Mouse (Mus musculus): ENCODE data around the gene Gm28047. TPM values are rescaled to one million over a fixed set of nuclear protein-coding genes. Genes with fewer than 3 reads are reported as not detected.
"Not testable (repeated sequence)": the region's sequence is repeated elsewhere in the genome, so short reads cannot be mapped to it uniquely, and the experiment has no call there.

Gene Gm28047
- not detected in 2 replicates for polyA plus RNA-seq (2016; fragmentation: Nextera tagmentation; extraction: Ambion mirVana)

DNA sequence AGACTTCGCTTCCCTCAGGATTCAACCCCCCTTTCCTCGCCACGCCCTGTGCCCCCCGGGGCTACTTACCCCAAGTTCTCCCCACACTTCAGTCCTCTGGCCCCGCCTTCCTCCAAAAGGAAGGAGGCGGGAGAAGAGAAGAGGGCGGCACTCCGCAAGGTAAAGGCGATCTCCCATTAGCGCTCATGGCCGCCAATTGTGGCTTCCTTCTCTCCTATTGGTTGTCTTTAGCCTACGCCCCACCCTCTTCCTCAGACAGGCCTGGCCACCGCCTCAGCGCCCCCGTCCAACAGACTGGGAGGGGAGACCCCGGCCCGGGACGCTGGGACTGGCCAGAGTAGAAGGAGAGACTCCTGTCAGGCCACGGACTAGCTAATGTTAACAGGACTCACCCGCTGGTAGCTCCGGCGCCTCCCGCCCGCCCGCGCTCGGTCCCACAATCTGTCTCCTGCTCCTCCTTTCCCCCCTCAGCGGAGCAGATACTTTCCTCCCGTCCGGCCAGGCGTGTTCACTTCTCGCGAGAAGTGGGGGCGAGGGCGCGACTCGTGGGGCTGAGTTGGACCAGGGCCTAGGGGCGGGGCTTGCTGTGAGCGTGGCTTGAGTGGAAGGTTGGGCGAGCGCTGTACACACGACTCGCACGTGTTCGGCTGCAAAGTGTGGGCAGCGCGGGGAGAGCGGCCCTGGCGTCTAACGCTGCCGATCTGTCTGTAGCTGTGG is at the start of gene Gm28047, which contains the start of gene Atf7:
Gm28047 (minus strand) TSS at position 98 of the 717 bp plus-strand sequence.
Atf7 (minus strand) TSS at position 495 of the 717 bp plus-strand sequence.
- Histone ChIP-seq H3K27me3 (no peaks in the 10 kb centered on the region), H3K9me3 (no peaks in the 10 kb centered on the region), H3K4me2 (peak within 1 kb of the TSS; percentile 81), H3K4me1 (replicated peaks) (peaks cover 15% of the 10 kb centered on the region), H3K36me3 (peaks cover 7% of the 10 kb centered on the region; the same call in 1 of the 2 replicates), H3K27ac (peak within 1 kb of the TSS; percentile 98), H3K4me3 (replicated peaks) (peak within 1 kb of the TSS; percentile 55), H3K9ac (replicated peaks) (peak within 1 kb of the TSS; percentile 79)
- WGBS, result under 1% methylated on average over 51 of the region's 51 CpGs
- ATAC-seq (ENCODE audit: insufficient number of reproducible peaks, insufficient read depth, low FRiP score, low TSS enrichment, low read depth), result peak; percentile 99

DNA sequence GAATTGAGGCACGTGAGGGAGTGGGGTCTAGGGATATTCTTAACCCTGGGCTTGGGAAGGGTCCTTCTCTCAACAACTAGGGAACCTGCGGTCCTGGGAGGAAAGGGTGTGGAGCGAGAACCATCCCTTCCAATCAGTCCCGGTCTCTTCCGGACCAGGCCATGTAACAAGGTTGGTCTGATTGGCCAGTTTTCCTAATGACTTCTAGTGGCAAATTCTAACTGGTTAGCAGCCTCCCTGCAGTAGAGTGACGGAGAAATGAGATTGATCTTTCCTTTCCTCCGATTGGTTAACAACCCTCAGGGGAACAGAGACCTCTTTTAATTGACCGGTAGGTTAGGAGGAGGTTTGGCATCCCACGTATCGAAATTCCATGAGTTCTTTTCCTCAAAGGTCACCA is 48.7 kb upstream of the Gm28047 start:
- Histone ChIP-seq H3K4me3 (replicated peaks) (peak overlapping the region; percentile 50), H3K9me3 (no peaks in the 10 kb centered on the region), H3K27me3 (no peaks in the 10 kb centered on the region), H3K4me2 (peak overlapping the region; percentile 74), H3K36me3 (no peaks in the 10 kb centered on the region; the same call in 1 of the 2 replicates), H3K4me1 (replicated peaks) (peaks cover 25% of the 10 kb centered on the region), H3K27ac (peak overlapping the region; percentile 100), H3K9ac (replicated peaks) (no peak overlapping the region)
- whole genome bisulfite sequencing, result 1% methylated on average over 10 of the region's 10 CpGs
- no peak for ATAC-seq (ENCODE audit: insufficient number of reproducible peaks, insufficient read depth, low FRiP score, low TSS enrichment, low read depth)

DNA sequence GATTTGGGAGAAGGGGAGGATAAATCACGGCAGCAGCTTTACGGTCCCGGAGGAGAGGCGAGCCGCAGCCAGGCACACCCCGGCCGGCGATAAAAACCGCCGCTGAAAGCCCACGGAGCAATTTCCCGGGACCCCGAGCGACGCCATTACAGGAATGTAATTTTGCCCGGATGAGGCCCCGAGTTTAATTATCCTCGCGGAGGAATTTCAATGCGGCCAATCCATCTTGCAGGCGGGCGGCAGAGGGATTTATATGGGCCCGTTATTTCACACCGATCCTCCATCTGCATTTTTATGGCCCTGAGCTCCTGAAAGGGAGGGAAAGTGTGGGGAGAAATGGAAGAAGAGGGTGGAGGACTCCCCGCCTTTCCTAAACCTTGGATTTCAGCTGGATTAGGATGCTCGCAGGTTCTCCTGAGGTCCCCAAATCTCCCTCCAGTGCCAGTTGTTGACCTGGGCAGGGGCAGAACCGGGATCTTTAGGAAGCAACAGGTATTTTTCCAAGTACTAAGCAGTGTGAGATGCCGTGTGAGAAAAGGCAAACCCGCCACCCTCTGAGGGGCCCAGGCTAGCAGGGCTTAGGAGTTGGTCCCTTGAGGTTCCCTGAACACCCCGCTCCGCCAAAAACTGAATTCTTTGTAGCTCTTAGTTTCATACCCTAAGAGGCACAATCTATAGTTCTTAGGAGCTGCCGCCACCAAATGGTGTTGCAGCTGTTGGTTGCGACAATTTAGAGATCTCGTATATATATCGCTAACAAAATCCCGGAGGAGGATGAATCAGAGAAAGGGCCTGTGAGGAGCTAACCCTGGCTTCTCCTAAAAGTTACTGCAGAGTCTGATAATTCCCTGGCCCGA is 47.6 kb upstream of the Gm28047 start, which contains the start of gene Atp5g2:
Atp5g2 (minus strand) TSS at position 138 of the 857 bp plus-strand sequence.
- Histone ChIP-seq H3K4me3 (replicated peaks) (peak within 1 kb of the TSS; percentile 50), H3K36me3 (peaks cover 8% of the 10 kb centered on the region), H3K4me1 (replicated peaks) (peaks cover 28% of the 10 kb centered on the region), H3K9ac (replicated peaks) (peak within 1 kb of the TSS; percentile 83), H3K27ac (peak within 1 kb of the TSS; percentile 100), H3K9me3 (no peaks in the 10 kb centered on the region), H3K27me3 (no peaks in the 10 kb centered on the region), H3K4me2 (peak within 1 kb of the TSS; percentile 74)
- ATAC-seq (ENCODE audit: insufficient number of reproducible peaks, insufficient read depth, low FRiP score, low TSS enrichment, low read depth), result no peak
- 2% methylated on average over 37 of the region's 37 CpGs for WGBS

DNA sequence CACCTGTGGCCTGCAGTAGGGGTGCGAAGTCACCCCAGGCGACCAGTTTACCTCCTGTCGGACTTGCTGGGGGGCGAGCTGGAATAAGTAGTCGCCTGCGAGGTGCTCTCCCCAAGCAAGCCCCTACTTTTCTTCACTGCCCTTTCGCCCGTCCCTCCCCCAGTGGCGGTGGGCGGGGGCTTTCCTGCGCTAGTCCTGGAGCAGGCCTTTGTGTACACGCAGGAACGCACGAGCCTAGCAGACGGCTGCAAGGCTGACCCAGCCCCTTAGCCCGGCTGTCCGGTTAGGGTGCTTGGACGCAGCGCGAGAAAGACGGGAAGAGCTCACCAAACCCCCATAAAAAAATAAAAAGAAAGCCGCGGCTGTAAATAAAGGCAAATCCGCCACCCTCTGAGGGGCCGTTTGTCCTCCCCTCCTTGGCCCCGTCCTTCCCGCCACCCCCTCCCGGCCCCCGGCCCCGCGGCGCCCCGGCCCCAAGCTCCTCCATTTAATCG is 46.9 kb upstream of the Gm28047 start:
- H3K9me3 ChIP-seq, result no peaks in the 10 kb centered on the region
- no peaks in the 10 kb centered on the region for H3K27me3 ChIP-seq
- peaks cover 28% of the 10 kb centered on the region for H3K4me1 ChIP-seq (replicated peaks)
- peak overlapping the region; percentile 50 for H3K4me3 ChIP-seq (replicated peaks)
- under 1% methylated on average over 34 of the region's 34 CpGs for WGBS
- peak overlapping the region; percentile 74 for H3K4me2 ChIP-seq
- H3K9ac ChIP-seq (replicated peaks), result peak overlapping the region; percentile 83
- H3K27ac ChIP-seq, result peak overlapping the region; percentile 100
- peak; percentile 43 for ATAC-seq (ENCODE audit: insufficient number of reproducible peaks, insufficient read depth, low FRiP score, low TSS enrichment, low read depth)
- H3K36me3 ChIP-seq, result peaks cover 14% of the 10 kb centered on the region

DNA sequence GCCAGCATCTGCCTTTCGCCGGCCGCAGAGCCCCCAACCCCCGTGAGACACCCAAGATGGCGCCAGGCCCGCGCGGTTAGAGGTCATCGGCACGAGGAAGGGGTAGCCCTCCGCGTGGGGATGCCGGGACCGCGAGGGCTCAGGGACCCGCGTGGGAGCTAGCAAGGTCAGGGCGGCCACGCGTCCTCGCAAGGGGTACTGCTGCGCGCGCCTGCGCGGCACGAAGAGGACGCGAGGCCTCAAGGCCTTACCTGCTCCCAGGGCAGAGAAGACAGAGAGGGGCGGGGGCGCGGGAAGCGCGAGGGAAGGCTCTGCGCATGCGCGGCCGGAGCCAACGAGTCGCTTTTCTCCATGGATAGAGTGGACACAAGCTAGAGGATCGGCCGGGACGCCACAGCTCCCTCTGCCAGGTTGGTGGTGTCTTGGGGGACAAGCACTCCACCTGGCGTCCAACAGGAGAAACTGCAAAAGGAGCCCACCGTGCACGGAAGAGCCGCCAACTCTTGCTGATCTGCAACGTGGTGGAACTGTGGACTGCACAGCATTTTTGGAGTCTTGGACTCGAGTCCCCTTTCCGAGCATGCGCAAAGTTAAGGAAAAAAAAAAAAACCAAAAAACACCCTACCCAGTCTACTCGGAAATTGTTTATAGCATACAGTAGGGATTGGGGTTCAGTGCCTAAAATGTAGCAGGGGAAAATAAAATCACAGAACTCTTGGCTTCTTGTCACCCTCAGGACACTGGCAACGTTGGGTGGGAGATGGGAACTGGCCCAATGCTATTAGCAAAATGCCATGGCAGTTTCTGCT is 46.1 kb upstream of the Gm28047 start:
- ATAC-seq (ENCODE audit: insufficient number of reproducible peaks, insufficient read depth, low FRiP score, low TSS enrichment, low read depth), result peak; percentile 92
- H3K27ac ChIP-seq, result peak overlapping the region; percentile 100
- under 1% methylated on average over 53 of the region's 53 CpGs for WGBS

GRCm38 (mm10) chr15:102670281-102670680 is 45.4 kb upstream of the Gm28047 start:
- no peak for ATAC-seq (ENCODE audit: insufficient number of reproducible peaks, insufficient read depth, low FRiP score, low TSS enrichment, low read depth)
- peaks cover 28% of the 10 kb centered on the region for H3K4me1 ChIP-seq (replicated peaks)
- H3K4me2 ChIP-seq, result peak overlapping the region; percentile 61
- H3K27ac ChIP-seq, result peak overlapping the region; percentile 100
- H3K4me3 ChIP-seq (replicated peaks), result peak overlapping the region; percentile 63
- H3K27me3 ChIP-seq, result no peaks in the 10 kb centered on the region
- peak overlapping the region; percentile 88 for H3K9ac ChIP-seq (replicated peaks)
- no peaks in the 10 kb centered on the region for H3K9me3 ChIP-seq
- peaks cover 28% of the 10 kb centered on the region for H3K36me3 ChIP-seq
- 11% methylated on average over 6 of the region's 6 CpGs for WGBS

More for the DNA sequence above, 46.1 kb upstream of the Gm28047 start:
- H3K4me1 ChIP-seq (replicated peaks), result peaks cover 28% of the 10 kb centered on the region
- peak overlapping the region; percentile 63 for H3K4me3 ChIP-seq (replicated peaks)
- peak overlapping the region; percentile 88 for H3K9ac ChIP-seq (replicated peaks)
- peak overlapping the region; percentile 74 for H3K4me2 ChIP-seq
- H3K36me3 ChIP-seq, result peaks cover 22% of the 10 kb centered on the region
- H3K27me3 ChIP-seq, result no peaks in the 10 kb centered on the region
- no peaks in the 10 kb centered on the region for H3K9me3 ChIP-seq

DNA sequence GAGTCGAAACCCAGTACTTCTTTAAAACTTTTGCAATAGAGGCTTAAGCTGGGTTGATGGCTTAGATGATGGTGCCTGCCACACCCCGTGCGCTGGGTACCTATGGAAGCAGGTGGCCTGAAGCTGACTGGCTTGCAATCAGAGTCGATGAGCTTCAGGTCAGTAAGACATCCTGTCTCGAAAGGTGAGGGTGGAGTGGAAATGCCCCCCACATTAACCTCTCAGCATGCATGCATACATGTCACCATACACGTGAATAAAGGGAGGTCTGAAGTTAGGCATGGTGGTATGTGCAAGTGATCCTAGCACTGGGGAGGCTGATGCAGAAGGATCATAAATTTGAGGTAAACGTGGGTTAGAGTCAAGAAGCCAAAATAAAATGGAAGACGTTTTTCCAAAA is 44.7 kb upstream of the Gm28047 start:
- Histone ChIP-seq H3K9me3 (no peaks in the 10 kb centered on the region), H3K27ac (no peak overlapping the region), H3K27me3 (no peaks in the 10 kb centered on the region), H3K9ac (replicated peaks) (peak overlapping the region; percentile 3; the same call in 1 of the 2 replicates), H3K4me3 (replicated peaks) (no peak overlapping the region; the same call in 1 of the 2 replicates), H3K4me2 (peak overlapping the region; percentile 61), H3K4me1 (replicated peaks) (peaks cover 28% of the 10 kb centered on the region), H3K36me3 (peaks cover 35% of the 10 kb centered on the region)
- ATAC-seq (ENCODE audit: insufficient number of reproducible peaks, insufficient read depth, low FRiP score, low TSS enrichment, low read depth), result no peak
- 78% methylated on average over 8 of the region's 8 CpGs for WGBS

DNA sequence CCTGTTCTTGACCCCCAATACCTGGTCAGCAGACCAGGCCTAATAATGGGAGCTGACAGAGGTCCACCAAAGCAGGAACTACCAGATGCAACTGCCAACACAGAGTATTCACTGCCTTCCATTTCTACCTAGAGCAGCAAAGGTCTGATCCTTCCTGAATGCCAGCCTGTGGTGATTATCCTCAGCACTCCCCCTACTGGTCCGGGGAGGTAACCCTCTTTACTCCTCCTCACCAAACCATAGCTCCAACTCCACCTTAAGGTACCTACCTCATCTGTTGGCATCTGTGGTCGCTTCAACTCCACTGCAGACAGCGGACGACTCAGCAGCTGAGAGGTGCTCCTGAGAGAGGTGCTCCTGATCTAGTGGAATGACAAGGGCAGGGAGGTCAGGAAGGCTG is 40.6 kb upstream of the Gm28047 start:
- no peak overlapping the region for H3K4me2 ChIP-seq
- no peak overlapping the region for H3K9ac ChIP-seq (replicated peaks)
- no peaks in the 10 kb centered on the region for H3K27me3 ChIP-seq
- no peak overlapping the region for H3K27ac ChIP-seq
- peaks cover 9% of the 10 kb centered on the region for H3K4me1 ChIP-seq (replicated peaks)
- 52% methylated on average over 4 of the region's 4 CpGs for WGBS
- H3K9me3 ChIP-seq, result no peaks in the 10 kb centered on the region
- H3K4me3 ChIP-seq (replicated peaks), result no peak overlapping the region
- no peak for ATAC-seq (ENCODE audit: insufficient number of reproducible peaks, insufficient read depth, low FRiP score, low TSS enrichment, low read depth)
- H3K36me3 ChIP-seq, result peaks cover 72% of the 10 kb centered on the region

DNA sequence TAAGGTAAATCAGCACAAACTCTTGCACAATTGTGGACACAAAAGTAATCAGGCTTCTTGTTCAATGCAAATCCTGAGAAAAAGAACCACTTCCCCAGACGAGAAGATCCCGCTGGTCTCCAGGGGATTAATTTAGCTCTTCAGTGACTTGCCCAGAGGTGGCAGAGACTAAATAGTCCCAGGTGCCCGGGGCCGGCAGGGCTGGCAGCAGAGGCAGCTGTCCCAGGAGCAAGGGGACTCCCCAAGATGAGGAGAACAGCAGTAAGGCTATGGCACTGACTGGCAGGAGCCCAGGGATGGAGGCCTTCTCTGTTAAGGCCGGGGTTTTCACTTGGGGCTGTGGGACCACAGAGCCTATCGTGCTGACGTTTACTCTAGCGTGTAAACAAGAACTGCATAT is 39.0 kb upstream of the Gm28047 start:
- no peak overlapping the region for H3K4me2 ChIP-seq
- H3K27ac ChIP-seq, result no peak overlapping the region
- no peaks in the 10 kb centered on the region for H3K9me3 ChIP-seq
- no peaks in the 10 kb centered on the region for H3K27me3 ChIP-seq
- H3K4me1 ChIP-seq (replicated peaks), result peaks cover 3% of the 10 kb centered on the region; the same call in 1 of the 2 replicates
- peaks cover 83% of the 10 kb centered on the region for H3K36me3 ChIP-seq
- no peak overlapping the region for H3K4me3 ChIP-seq (replicated peaks)
- no peak overlapping the region for H3K9ac ChIP-seq (replicated peaks)
- 87% methylated on average over 8 of the region's 8 CpGs for WGBS
- ATAC-seq (ENCODE audit: insufficient number of reproducible peaks, insufficient read depth, low FRiP score, low TSS enrichment, low read depth), result no peak

DNA sequence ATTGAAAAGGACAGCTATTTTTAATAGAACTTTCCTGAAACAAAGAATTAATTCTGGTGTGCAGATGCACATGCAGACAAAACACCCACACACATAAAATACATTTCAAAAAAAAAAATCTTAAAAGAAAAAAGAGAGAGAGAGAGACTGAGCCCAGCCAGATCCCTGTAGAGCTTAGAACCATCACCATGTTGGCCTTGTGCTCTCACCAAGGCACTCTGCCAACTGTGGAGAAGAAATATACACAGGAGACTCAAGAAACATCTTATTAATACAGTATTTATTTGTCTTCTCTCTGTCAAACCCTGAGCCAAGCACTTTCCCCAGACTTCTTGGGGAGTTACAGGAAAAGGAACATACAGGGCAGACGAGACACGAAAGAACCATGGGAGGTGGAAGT is 37.7 kb upstream of the Gm28047 start:
- WGBS, result no CpG with 5 or more reads among the region's 2 CpGs
- not testable (repeated sequence) for ATAC-seq (ENCODE audit: insufficient number of reproducible peaks, insufficient read depth, low FRiP score, low TSS enrichment, low read depth); H3K4me1 ChIP-seq (replicated peaks); H3K27ac ChIP-seq; H3K4me3 ChIP-seq (replicated peaks); H3K4me2 ChIP-seq; H3K9me3 ChIP-seq; H3K9ac ChIP-seq (replicated peaks); H3K27me3 ChIP-seq
- H3K36me3 ChIP-seq, result peaks cover 77% of the 10 kb centered on the region
